Mouse (Mus musculus): ENCODE measurements around the gene Stoml2. TPM values are rescaled to one million over a fixed set of nuclear protein-coding genes. Genes with fewer than 3 reads are reported as not detected.

Gene Stoml2
- total and polyA plus RNA-seq, 2 experiments from 2014 or later: 102 to 230 TPM

GRCm38 (mm10) chr4:43045659-43046302 is 14.3 kb upstream of the Stoml2 start, which contains the start of gene Fam214b:
Fam214b (minus strand) TSS chr4:43046220.
- peak within 1 kb of the TSS; percentile 78 for H3K4me2 ChIP-seq (ENCODE audit: low read depth, low read length, poor library complexity, severe bottlenecking)
- WGBS: under 1% methylated on average over 33 of the region's 33 CpGs
- DNase-seq (ENCODE audit: low spot score): peak; percentile 97

GRCm38 (mm10) chr4:43045285-43045658 is 13.8 kb upstream of the Stoml2 start:
- no peak for TF ChIP-seq CTCF (IDR thresholded peaks at IDR 0.05)
- no peaks in the 10 kb centered on the region for H3K36me3 ChIP-seq (ENCODE audit: insufficient read depth, low read length)
- peak overlapping the region; percentile 81 for H3K27ac ChIP-seq (ENCODE audit: low read depth, low read length)
- WGBS: under 1% methylated on average over 13 of the region's 13 CpGs
- ATAC-seq (ENCODE audit: low FRiP score) (peak; percentile 22), DNase-seq (ENCODE audit: low spot score) (no peak)
- H3K4me2 ChIP-seq (ENCODE audit: low read depth, low read length, poor library complexity, severe bottlenecking): peak overlapping the region; percentile 78
- no peaks in the 10 kb centered on the region for H3K9me3 ChIP-seq (ENCODE audit: low read length)
- peak overlapping the region; percentile 58 for H3K4me3 ChIP-seq (ENCODE audit: low read depth, low read length)
- peaks cover 10% of the 10 kb centered on the region; the same call in 1 of the 2 replicates for H3K4me1 ChIP-seq (ENCODE audit: insufficient read depth, low read length)
- H3K27me3 ChIP-seq (ENCODE audit: insufficient read depth, low read length): no peaks in the 10 kb centered on the region
- peak overlapping the region; percentile 59 for H3K9ac ChIP-seq (replicated peaks; ENCODE audit: low read length, poor library complexity, severe bottlenecking)

More at GRCm38 (mm10) chr4:43045659-43046302, 14.3 kb upstream of the Stoml2 start, which contains the start of gene Fam214b:
- H3K27ac ChIP-seq (ENCODE audit: low read depth, low read length): peak within 1 kb of the TSS; percentile 81
- H3K27me3 ChIP-seq (ENCODE audit: insufficient read depth, low read length): no peaks in the 10 kb centered on the region
- peaks cover 10% of the 10 kb centered on the region; the same call in 1 of the 2 replicates for H3K4me1 ChIP-seq (ENCODE audit: insufficient read depth, low read length)
- ATAC-seq (ENCODE audit: low FRiP score): peak; percentile 89
- H3K36me3 ChIP-seq (ENCODE audit: insufficient read depth, low read length): no peaks in the 10 kb centered on the region
- peak within 1 kb of the TSS; percentile 58 for H3K4me3 ChIP-seq (ENCODE audit: low read depth, low read length)
- H3K9me3 ChIP-seq (ENCODE audit: low read length): no peaks in the 10 kb centered on the region
- H3K9ac ChIP-seq (replicated peaks; ENCODE audit: low read length, poor library complexity, severe bottlenecking): peak within 1 kb of the TSS; percentile 59
- TF ChIP-seq CTCF (IDR thresholded peaks at IDR 0.05): peak; percentile 29

GRCm38 (mm10) chr4:43044673-43045072 is 13.2 kb upstream of the Stoml2 start:
- Histone ChIP-seq H3K27me3 (ENCODE audit: insufficient read depth, low read length) (no peaks in the 10 kb centered on the region), H3K9ac (replicated peaks; ENCODE audit: low read length, poor library complexity, severe bottlenecking) (peak overlapping the region; percentile 59), H3K4me2 (ENCODE audit: low read depth, low read length, poor library complexity, severe bottlenecking) (peak overlapping the region; percentile 78), H3K4me3 (ENCODE audit: low read depth, low read length) (peak overlapping the region; percentile 58), H3K4me1 (ENCODE audit: insufficient read depth, low read length) (peaks cover 10% of the 10 kb centered on the region; the same call in 1 of the 2 replicates), H3K9me3 (ENCODE audit: low read length) (no peaks in the 10 kb centered on the region), H3K36me3 (ENCODE audit: insufficient read depth, low read length) (no peaks in the 10 kb centered on the region), H3K27ac (ENCODE audit: low read depth, low read length) (peak overlapping the region; percentile 81)
- ATAC-seq (ENCODE audit: low FRiP score) (no peak), DNase-seq (ENCODE audit: low spot score) (peak; percentile 15)
- WGBS: 3% methylated on average over 4 of the region's 4 CpGs
- TF ChIP-seq CTCF (IDR thresholded peaks at IDR 0.05): no peak

GRCm38 (mm10) chr4:43043644-43044357 is 12.3 kb upstream of the Stoml2 start:
- Histone ChIP-seq H3K27me3 (ENCODE audit: insufficient read depth, low read length) (no peaks in the 10 kb centered on the region), H3K9me3 (ENCODE audit: low read length) (no peaks in the 10 kb centered on the region), H3K36me3 (ENCODE audit: insufficient read depth, low read length) (no peaks in the 10 kb centered on the region), H3K9ac (replicated peaks; ENCODE audit: low read length, poor library complexity, severe bottlenecking) (peak overlapping the region; percentile 59; the same call in 1 of the 2 replicates), H3K27ac (ENCODE audit: low read depth, low read length) (peak overlapping the region; percentile 81), H3K4me3 (ENCODE audit: low read depth, low read length) (peak overlapping the region; percentile 58), H3K4me2 (ENCODE audit: low read depth, low read length, poor library complexity, severe bottlenecking) (peak overlapping the region; percentile 78), H3K4me1 (ENCODE audit: insufficient read depth, low read length) (peaks cover 10% of the 10 kb centered on the region; the same call in 1 of the 2 replicates)
- DNase-seq (ENCODE audit: low spot score) (peak; percentile 91), ATAC-seq (ENCODE audit: low FRiP score) (peak; percentile 50)
- 2% methylated on average over 7 of the region's 7 CpGs for WGBS
- no peak for TF ChIP-seq CTCF (IDR thresholded peaks at IDR 0.05)

GRCm38 (mm10) chr4:43040881-43041547 is 9.5 kb upstream of the Stoml2 start:
- Histone ChIP-seq H3K9ac (replicated peaks; ENCODE audit: low read length, poor library complexity, severe bottlenecking) (no peak overlapping the region), H3K4me3 (ENCODE audit: low read depth, low read length) (no peak overlapping the region), H3K9me3 (ENCODE audit: low read length) (no peaks in the 10 kb centered on the region), H3K27ac (ENCODE audit: low read depth, low read length) (peak overlapping the region; percentile 39), H3K27me3 (ENCODE audit: insufficient read depth, low read length) (no peaks in the 10 kb centered on the region), H3K4me2 (ENCODE audit: low read depth, low read length, poor library complexity, severe bottlenecking) (no peak overlapping the region), H3K36me3 (ENCODE audit: insufficient read depth, low read length) (peaks cover 7% of the 10 kb centered on the region), H3K4me1 (ENCODE audit: insufficient read depth, low read length) (peaks cover 15% of the 10 kb centered on the region; the same call in 1 of the 2 replicates)
- WGBS: 51% methylated on average over 9 of the region's 9 CpGs
- no peak for TF ChIP-seq CTCF (IDR thresholded peaks at IDR 0.05)
- no peak for DNase-seq (ENCODE audit: low spot score)
- ATAC-seq (ENCODE audit: low FRiP score): no peak

All from midbrain, postnatal 0 days (tissue).